In genomic region chr5:30888337-30889087, GRCm38 (mm10) we compare ENCODE assay signal across 8 mouse cellular contexts. TPM values are rescaled to one million over a fixed set of nuclear protein-coding genes. Genes with fewer than 3 reads are reported as not detected.
DNase-seq lines count a peak whose midpoint lies in the region; ATAC-seq lines count a peak whose summit lies in the region.

Gene Agbl5 (plus strand): TSS chr5:30888694.

- no peaks in the 10 kb centered on the region for H3K9me3 ChIP-seq in hindbrain, embryonic 15.5 days

- H3K36me3 ChIP-seq in hindbrain, embryonic 15.5 days, result peaks cover 26% of the 10 kb centered on the region

- peak; percentile 93 for ATAC-seq in hindbrain, embryonic 15.5 days (ENCODE audit: low FRiP score, low read depth)

- H3K27me3 ChIP-seq in hindbrain, embryonic 15.5 days, result no peaks in the 10 kb centered on the region

- peak; percentile 96 for DNase-seq in R1 (ENCODE audit: low read depth, low spot score)
- DNase-seq in cerebellum, postnatal 25 days, result peak; percentile 95
- peak; percentile 95 to 98 for DNase-seq in frontal cortex, postnatal 36 days (ENCODE audit: low spot score in 2 of 2)
- peak; percentile 94 for DNase-seq in left cerebral cortex, adult 11 months (ENCODE audit: low spot score)
- peak; percentile 95 to 96 for DNase-seq in lung, postnatal 4 days
- DNase-seq in retina, postnatal 7 days (ENCODE audit: low read depth, low spot score), result peak; percentile 79
- DNase-seq in urinary bladder, adult 2 months (ENCODE audit: low spot score), result peak; percentile 90

- H3K4me2 ChIP-seq in hindbrain, embryonic 15.5 days, result peak within 1 kb of the TSS; percentile 65

- peak within 1 kb of the TSS; percentile 65 for H3K4me3 ChIP-seq in hindbrain, embryonic 15.5 days

- peak within 1 kb of the TSS; percentile 98 for H3K27ac ChIP-seq in hindbrain, embryonic 15.5 days (replicated peaks)

- peaks cover 22% of the 10 kb centered on the region for H3K4me1 ChIP-seq in hindbrain, embryonic 15.5 days (replicated peaks)

- peak within 1 kb of the TSS; percentile 84 for H3K9ac ChIP-seq in hindbrain, embryonic 15.5 days

- under 1% methylated on average over 41 of the region's 42 CpGs for WGBS in hindbrain, embryonic 15.5 days

RNA-seq across cellular contexts. Expression of gene Agbl5, which starts in this region (rescaled TPM):
- polyA plus RNA-seq in hindbrain, embryonic 15.5 days (2015; fragmentation: Nextera tagmentation; extraction: Ambion mirVana), result 20.6 and 25.7 TPM in 2 replicates
- 16.5 and 16.6 TPM in 2 replicates for polyA plus RNA-seq in urinary bladder, adult 2 months (2012; rRNA removed)

Comparison
In these comparisons a context has a peak if more than half of its experiments do, and no peak if none do; other contexts are left out.
1. Peak in every context shown above with its lines: DNase-seq, ATAC-seq, H3K4me3 ChIP-seq and H3K27ac ChIP-seq.